Mouse (Mus musculus) midbrain, embryonic 13.5 days (tissue): Measurements from ENCODE around the gene Dock9. TPM values are rescaled to one million over a fixed set of nuclear protein-coding genes. Genes with fewer than 3 reads are reported as not detected.

Experiments
- ATAC-seq: fragments of 200-750 bp; cut with Nextera tagmentation; 2 replicates; pipeline ENCODE4 v1.8.0; 2017; ENCODE audit warnings: mild to moderate bottlenecking, moderate TSS enrichment, moderate library complexity
- H3K27ac ChIP-seq: fragments of 300-500 bp; sonication (generic); 2 replicates; pipeline ENCODE4 v1.5.1; 2015; ENCODE audit warnings: inconsistent platforms, mild to moderate bottlenecking, moderate library complexity
- H3K27me3 ChIP-seq: fragments of 300-500 bp; sonication (generic); 2 replicates; pipeline ENCODE4 v1.6.1; 2015; ENCODE audit warnings: mild to moderate bottlenecking, inconsistent platforms
- H3K36me3 ChIP-seq: fragments of 300-500 bp; sonication (generic); 2 replicates; pipeline ENCODE4 v1.6.1; 2015; ENCODE audit warnings: mild to moderate bottlenecking, inconsistent platforms
- H3K4me1 ChIP-seq: fragments of 300-500 bp; sonication (generic); replicated peaks from 2 replicates; pipeline ENCODE4 v1.6.1; 2015; ENCODE audit warnings: inconsistent platforms
- H3K4me2 ChIP-seq: fragments of 300-500 bp; sonication (generic); replicated peaks from 2 replicates; pipeline ENCODE4 v1.6.1; 2015; ENCODE audit warnings: moderate library complexity, mild to moderate bottlenecking, inconsistent platforms
- H3K4me3 ChIP-seq: fragments of 300-500 bp; sonication (generic); replicated peaks from 2 replicates; pipeline ENCODE4 v1.5.1; 2015; ENCODE audit warnings: mild to moderate bottlenecking, inconsistent platforms
- H3K9ac ChIP-seq: fragments of 300-500 bp; sonication (generic); replicated peaks from 2 replicates; pipeline ENCODE4 v1.6.1; 2015; ENCODE audit warnings: mild to moderate bottlenecking, inconsistent platforms
- H3K9me3 ChIP-seq: fragments of 300-500 bp; sonication (generic); 2 replicates; pipeline ENCODE4 v1.6.1; 2016; ENCODE audit warnings: mild to moderate bottlenecking, inconsistent platforms
- WGBS: fragments of 180-500 bp; shearing (Covaris S2); methylation state at CpG from one replicate; pipeline ENCODE4 v1.1.7; 2015; 5-methylcytosine and 5-hydroxymethylcytosine counted together
- polyA plus RNA-seq: library from polyadenylated mRNA; unstranded; fragments of >200 nt; fragmentation: Nextera tagmentation; extraction: Ambion mirVana; gene quantifications from 2 replicates; pipeline ENCODE4 v1.2.1, GENCODE M21; 2015

Gene Dock9
- polyA plus RNA-seq, 1 experiment from 2014 or later, result 5.5 TPM

DNA sequence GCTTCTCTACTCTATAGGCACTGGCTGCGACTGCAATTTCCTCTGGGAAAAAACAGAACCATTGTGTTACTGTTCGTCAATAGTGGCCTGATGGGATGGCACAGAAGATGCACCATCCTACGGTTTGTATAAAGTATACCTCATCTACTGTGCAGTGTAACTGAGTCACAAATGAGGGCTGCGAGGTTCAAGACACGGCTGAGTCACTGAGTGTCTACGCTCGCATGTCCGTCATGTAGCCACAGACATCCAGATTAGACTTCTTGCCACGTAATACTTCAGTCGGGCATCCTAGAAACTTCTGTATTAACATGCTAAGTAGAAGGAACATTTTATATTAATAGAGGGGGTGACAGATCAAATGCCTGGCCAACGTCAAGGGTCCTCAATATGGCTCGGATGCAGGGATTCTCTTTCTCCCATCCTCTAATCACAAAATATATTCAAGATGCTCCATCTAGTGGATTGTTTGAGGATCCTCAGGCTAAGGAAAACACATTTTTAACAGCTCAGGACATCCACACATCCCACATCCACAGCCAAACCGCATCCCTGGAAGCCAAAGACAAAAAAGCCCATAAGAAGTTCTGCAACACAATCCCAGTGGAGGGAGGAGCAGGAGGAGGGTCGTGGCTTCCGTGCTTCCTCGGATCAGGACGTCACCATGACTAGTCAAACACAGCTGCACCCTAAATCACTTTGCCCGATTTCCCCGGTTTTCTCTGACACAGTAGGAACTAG lies 44.8 kb downstream of the Dock9 start:
- H3K27ac ChIP-seq, result no peak overlapping the region
- 0 out of 2 replicates have a peak, but pooled peaks cover 4% of the 10 kb centered on the region for H3K27me3 ChIP-seq
- peak; percentile 69 for ATAC-seq
- H3K4me2 ChIP-seq, result no peak overlapping the region
- no peak overlapping the region for H3K9ac ChIP-seq
- no peaks in the 10 kb centered on the region for H3K4me1 ChIP-seq
- no peaks in the 10 kb centered on the region for H3K9me3 ChIP-seq
- H3K4me3 ChIP-seq, result no peak overlapping the region
- H3K36me3 ChIP-seq, result no peaks in the 10 kb centered on the region
- WGBS, result 68% methylated on average over 19 of the region's 19 CpGs

DNA sequence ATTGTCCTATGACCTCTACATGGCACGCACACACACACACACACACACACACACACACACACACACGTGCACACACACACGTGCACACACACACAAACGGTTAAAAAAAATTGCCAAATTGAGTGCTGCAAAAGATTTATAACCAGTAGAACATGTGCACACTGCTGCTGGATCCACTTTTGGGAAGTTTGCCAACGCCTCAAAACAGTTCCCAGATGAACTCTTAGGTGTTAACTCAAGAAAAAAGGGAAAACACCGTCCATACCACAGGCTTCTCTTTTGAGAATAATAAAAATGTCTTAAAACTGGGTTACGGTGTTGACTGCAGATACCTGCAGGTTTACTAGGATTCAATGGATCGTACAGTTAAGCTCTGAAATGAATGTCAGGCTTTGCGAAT lies 48.0 kb downstream of the Dock9 start:
- 92% methylated on average over 9 of the region's 9 CpGs for WGBS
- H3K9ac ChIP-seq, result no peak overlapping the region
- H3K9me3 ChIP-seq, result no peaks in the 10 kb centered on the region

GRCm38 (mm10) chr14:121749084-121749483 lies 48.6 kb downstream of the Dock9 start:
- H3K27ac ChIP-seq, result no peak overlapping the region
- ATAC-seq, result no peak
- 0 out of 2 replicates have a peak, but pooled peaks cover 4% of the 10 kb centered on the region for H3K27me3 ChIP-seq
- no peaks in the 10 kb centered on the region for H3K9me3 ChIP-seq
- no peak overlapping the region for H3K4me3 ChIP-seq
- 77% methylated on average over 10 of the region's 10 CpGs for WGBS
- no peaks in the 10 kb centered on the region for H3K4me1 ChIP-seq
- H3K9ac ChIP-seq, result no peak overlapping the region
- H3K36me3 ChIP-seq, result no peaks in the 10 kb centered on the region
- H3K4me2 ChIP-seq, result no peak overlapping the region

More for the DNA sequence above, 48.0 kb downstream of the Dock9 start:
- 0 out of 2 replicates have a peak, but pooled peaks cover 4% of the 10 kb centered on the region for H3K27me3 ChIP-seq
- no peak overlapping the region for H3K4me2 ChIP-seq
- H3K4me3 ChIP-seq, result no peak overlapping the region
- H3K4me1 ChIP-seq, result no peaks in the 10 kb centered on the region
- no peak for ATAC-seq
- H3K36me3 ChIP-seq, result no peaks in the 10 kb centered on the region
- H3K27ac ChIP-seq, result no peak overlapping the region

DNA sequence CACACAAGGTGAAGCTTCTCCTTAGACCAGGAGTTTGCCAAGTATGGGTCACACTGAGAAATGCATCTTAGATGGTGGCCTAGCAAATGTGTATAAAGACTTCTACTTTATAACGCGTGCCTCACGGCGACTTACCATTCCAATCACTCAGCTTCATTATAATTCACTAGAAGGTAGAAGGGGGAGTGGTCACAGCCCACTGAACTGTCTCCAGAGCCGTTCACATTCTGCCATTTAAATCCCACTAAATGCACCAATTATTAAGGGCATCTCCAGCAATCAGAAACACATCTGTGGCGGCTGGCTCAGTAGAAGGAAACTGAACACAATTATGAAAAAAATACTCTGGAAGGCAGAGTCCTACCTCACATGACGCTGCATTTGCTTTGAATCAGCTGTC lies 50.3 kb downstream of the Dock9 start:
- H3K4me2 ChIP-seq, result no peak overlapping the region
- WGBS, result 62% methylated on average over 7 of the region's 7 CpGs
- no peak for ATAC-seq

GRCm38 (mm10) chr14:121743787-121744417 lies 53.7 kb downstream of the Dock9 start:
- H3K4me1 ChIP-seq, result peaks cover 8% of the 10 kb centered on the region
- H3K4me3 ChIP-seq, result no peak overlapping the region
- no peaks in the 10 kb centered on the region for H3K36me3 ChIP-seq
- WGBS, result 74% methylated on average over 9 of the region's 9 CpGs
- no peak overlapping the region for H3K4me2 ChIP-seq
- H3K9ac ChIP-seq, result no peak overlapping the region
- no peak overlapping the region for H3K27ac ChIP-seq
- no peaks in the 10 kb centered on the region for H3K9me3 ChIP-seq
- ATAC-seq, result no peak
- no peaks in the 10 kb centered on the region for H3K27me3 ChIP-seq

More for the DNA sequence above, 50.3 kb downstream of the Dock9 start:
- no peaks in the 10 kb centered on the region for H3K9me3 ChIP-seq
- no peak overlapping the region for H3K9ac ChIP-seq
- no peaks in the 10 kb centered on the region for H3K36me3 ChIP-seq
- H3K27ac ChIP-seq, result no peak overlapping the region
- H3K27me3 ChIP-seq, result no peaks in the 10 kb centered on the region
- no peak overlapping the region for H3K4me3 ChIP-seq
- no peaks in the 10 kb centered on the region for H3K4me1 ChIP-seq

DNA sequence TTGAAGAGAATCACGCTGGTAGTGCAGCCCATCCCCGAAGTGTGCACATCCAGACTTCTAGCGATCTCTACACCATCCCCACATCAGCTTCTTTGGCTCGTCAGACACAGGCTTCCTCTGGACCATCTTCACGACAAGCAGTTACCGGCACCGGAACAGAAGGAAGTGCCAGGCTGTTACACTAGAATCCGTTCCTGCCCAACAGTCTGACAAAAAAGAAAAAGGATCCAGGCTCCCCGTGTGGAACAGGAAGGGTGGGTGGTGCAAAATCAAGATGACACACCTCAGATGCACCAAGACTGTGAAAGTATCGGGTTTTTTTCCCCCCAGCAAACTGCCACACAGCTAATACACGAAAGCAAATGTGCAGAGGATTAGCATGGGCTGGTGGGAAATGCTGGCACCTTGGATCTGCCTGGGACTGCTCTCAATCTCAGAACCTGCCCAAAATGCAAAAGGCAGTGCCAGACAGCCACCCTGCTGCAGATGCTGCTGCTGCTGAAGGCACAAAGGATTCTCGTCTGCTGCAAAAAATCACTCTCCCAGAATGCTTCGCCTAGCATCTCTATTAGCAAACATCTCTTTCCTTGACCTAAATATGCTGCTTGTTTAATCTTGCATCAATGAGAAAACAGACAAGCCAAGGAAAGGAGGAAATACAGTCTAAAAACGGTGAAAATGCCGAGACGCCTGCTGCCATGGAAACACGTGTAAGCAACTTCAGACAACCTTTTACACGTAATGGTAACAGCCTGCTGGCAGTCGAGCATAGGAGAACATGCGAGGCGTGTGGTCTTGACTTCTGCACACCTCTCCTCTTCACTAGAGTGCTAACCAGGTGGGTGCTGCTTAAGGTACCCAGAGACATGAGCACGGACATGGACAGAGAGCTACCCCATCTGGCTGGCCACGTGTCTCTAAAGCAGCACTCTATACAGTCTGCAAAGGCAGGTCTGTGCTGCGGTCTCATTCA lies 58.9 kb downstream of the Dock9 start:
- Histone ChIP-seq H3K27me3 (no peaks in the 10 kb centered on the region), H3K36me3 (no peaks in the 10 kb centered on the region), H3K4me2 (peak overlapping the region; percentile 34), H3K9me3 (no peaks in the 10 kb centered on the region), H3K9ac (peak overlapping the region; percentile 51), H3K27ac (peak overlapping the region; percentile 59), H3K4me3 (peak overlapping the region; percentile 1), H3K4me1 (peaks cover 16% of the 10 kb centered on the region)
- ATAC-seq, result peak; percentile 41; the same call in 1 of the 2 replicates
- WGBS, result 74% methylated on average over 24 of the region's 24 CpGs

GRCm38 (mm10) chr14:121737277-121737676 lies 60.4 kb downstream of the Dock9 start:
- no peaks in the 10 kb centered on the region for H3K27me3 ChIP-seq
- H3K4me2 ChIP-seq, result peak overlapping the region; percentile 34
- H3K4me1 ChIP-seq, result peaks cover 18% of the 10 kb centered on the region
- H3K4me3 ChIP-seq, result no peak overlapping the region
- 91% methylated on average over 8 of the region's 8 CpGs for WGBS
- H3K27ac ChIP-seq, result no peak overlapping the region
- ATAC-seq, result no peak
- no peak overlapping the region for H3K9ac ChIP-seq
- H3K36me3 ChIP-seq, result no peaks in the 10 kb centered on the region
- no peaks in the 10 kb centered on the region for H3K9me3 ChIP-seq

- no peak overlapping the region for H3K4me3 ChIP-seq
- ATAC-seq, result no peak
- no peaks in the 10 kb centered on the region for H3K36me3 ChIP-seq
- H3K9ac ChIP-seq, result no peak overlapping the region
- WGBS, result 69% methylated on average over 7 of the region's 7 CpGs
- peaks cover 22% of the 10 kb centered on the region for H3K4me1 ChIP-seq
- H3K4me2 ChIP-seq, result no peak overlapping the region
- H3K27ac ChIP-seq, result no peak overlapping the region
- H3K9me3 ChIP-seq, result no peaks in the 10 kb centered on the region
- H3K27me3 ChIP-seq, result no peaks in the 10 kb centered on the region
These were observed 62.0 kb downstream of the Dock9 start for GRCm38 (mm10) chr14:121735678-121736077.

DNA sequence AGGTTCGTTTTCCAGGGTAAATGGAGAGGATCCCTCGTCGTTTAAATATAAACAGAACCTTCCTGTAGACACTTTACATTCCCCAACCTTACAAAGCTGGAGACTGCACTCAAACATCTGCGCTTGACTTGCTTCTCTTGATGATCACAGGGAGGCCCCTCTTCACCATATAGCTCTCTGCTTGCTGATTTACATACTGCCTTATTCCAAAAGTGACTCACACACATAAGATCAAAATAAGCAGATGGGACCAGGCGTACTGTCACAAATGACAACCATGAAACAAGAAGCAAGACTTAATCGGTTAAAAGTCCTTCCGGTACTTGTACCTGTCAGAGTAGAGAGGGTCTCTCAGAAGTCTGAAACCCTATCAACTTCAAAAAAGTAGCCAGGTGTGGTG lies 63.4 kb downstream of the Dock9 start:
- ATAC-seq, result no peak
- 92% methylated on average over 7 of the region's 7 CpGs for WGBS
- no peaks in the 10 kb centered on the region for H3K9me3 ChIP-seq
- no peak overlapping the region for H3K4me2 ChIP-seq
- H3K9ac ChIP-seq, result no peak overlapping the region
- H3K36me3 ChIP-seq, result no peaks in the 10 kb centered on the region
- no peak overlapping the region for H3K27ac ChIP-seq
- H3K27me3 ChIP-seq, result no peaks in the 10 kb centered on the region
- H3K4me3 ChIP-seq, result no peak overlapping the region
- H3K4me1 ChIP-seq, result peaks cover 16% of the 10 kb centered on the region

GRCm38 (mm10) chr14:121733694-121734093 lies 63.9 kb downstream of the Dock9 start:
- Histone ChIP-seq H3K36me3 (no peaks in the 10 kb centered on the region), H3K9me3 (no peaks in the 10 kb centered on the region), H3K4me1 (peaks cover 12% of the 10 kb centered on the region), H3K27me3 (no peaks in the 10 kb centered on the region), H3K9ac (no peak overlapping the region), H3K27ac (no peak overlapping the region), H3K4me3 (no peak overlapping the region), H3K4me2 (no peak overlapping the region)
- 96% methylated on average over 12 of the region's 12 CpGs for WGBS
- ATAC-seq, result no peak

DNA sequence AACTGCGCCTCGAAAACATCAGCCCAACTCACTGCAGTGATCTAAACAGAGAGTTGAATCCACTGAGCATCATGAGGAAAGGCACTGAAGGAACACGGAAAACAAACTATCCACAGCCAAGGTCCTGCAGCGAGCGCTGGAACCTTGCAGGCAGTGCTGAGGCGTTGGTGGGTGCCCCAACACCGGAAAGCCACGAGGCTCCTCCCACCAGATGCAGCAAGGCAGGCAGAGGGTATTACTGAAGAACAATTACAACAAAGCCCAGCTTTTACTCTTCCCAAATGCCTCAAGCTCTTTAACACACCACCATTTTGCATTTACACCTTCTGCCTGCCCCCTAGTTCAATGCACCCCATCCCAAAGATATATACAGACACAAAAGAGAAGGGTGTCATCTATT lies 65.4 kb downstream of the Dock9 start:
- WGBS, result 22% methylated on average over 8 of the region's 8 CpGs
- Histone ChIP-seq H3K4me3 (no peak overlapping the region), H3K9ac (no peak overlapping the region), H3K36me3 (no peaks in the 10 kb centered on the region), H3K9me3 (no peaks in the 10 kb centered on the region), H3K27me3 (no peaks in the 10 kb centered on the region), H3K27ac (no peak overlapping the region), H3K4me2 (0 out of 2 replicates have a peak overlapping the region, but pooled peaks have one; percentile 4), H3K4me1 (peaks cover 6% of the 10 kb centered on the region; the same call in 1 of the 2 replicates)
- ATAC-seq, result no peak; the same call in 1 of the 2 replicates
